Mouse (Mus musculus): ENCODE data around the gene Ell2.
A peak's percentile ranks its signal among the peaks of the same experiment; 100 is the strongest.
"Not testable (repeated sequence)": the region's sequence is repeated elsewhere in the genome, so short reads cannot be mapped to it uniquely, and the experiment has no call there.

The Ell2 gene

DNA sequence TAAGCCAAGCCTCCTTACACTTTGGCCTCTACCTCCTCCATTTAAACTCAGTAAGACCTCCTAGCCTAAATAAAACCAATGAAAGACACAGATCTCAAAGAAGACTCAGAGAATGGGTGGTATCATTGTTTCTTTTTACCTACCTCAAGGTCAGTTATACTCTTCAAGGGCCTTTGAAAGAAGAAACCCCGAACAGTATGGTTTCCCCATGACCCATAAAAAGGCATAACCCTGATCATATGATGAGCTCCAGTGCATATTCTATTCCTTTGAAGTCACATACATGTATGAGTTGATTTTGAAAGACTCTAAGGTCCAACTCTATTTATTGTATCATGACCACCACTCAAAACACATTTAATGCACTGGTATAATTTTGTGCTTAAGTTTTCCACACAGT, at the start of gene Ell2:
TSS of gene Ell2 (plus strand) at position 301 of the 400 bp plus-strand sequence.
- DNase-seq: no peak

DNA sequence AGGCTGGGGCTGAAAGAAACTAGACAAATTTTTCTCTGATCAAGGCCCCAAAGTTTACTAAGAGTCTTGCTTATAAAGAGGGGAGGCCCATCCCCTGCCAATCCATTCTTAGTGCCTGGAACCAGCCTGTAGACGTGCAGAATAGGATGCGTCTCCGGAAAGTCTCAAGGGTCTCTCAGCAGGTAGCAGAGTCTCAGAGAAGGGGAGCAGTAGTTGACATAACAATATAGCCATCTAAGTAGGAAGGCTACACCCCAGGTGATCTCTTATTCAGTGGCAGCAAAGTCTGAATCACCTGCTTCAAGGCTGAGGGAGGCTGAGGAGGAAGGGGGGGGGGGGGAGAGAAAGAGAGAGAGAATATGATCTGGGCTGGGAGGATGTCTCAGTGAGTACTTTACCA, 21.1 kb upstream of the Ell2 start:
- DNase-seq: no peak

DNA sequence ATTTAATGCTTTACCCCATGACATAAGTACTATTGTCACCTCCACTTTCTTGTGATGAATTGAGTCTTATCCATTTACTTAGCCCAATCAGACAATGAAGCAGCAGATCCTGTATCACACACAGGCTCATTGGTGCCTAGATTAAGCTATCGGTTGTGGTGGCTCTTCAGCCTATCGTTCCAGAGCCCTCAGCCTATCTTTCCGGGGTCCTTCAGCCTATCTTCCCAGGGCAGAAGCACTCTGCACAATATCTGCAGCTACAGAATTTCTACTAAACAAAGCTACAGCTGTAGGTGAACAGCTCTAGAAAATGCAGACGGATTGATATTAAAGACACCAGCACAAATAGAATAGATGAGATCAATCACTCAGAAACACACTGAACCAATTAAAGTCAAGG, 19.6 kb upstream of the Ell2 start:
- no peak for DNase-seq

DNA sequence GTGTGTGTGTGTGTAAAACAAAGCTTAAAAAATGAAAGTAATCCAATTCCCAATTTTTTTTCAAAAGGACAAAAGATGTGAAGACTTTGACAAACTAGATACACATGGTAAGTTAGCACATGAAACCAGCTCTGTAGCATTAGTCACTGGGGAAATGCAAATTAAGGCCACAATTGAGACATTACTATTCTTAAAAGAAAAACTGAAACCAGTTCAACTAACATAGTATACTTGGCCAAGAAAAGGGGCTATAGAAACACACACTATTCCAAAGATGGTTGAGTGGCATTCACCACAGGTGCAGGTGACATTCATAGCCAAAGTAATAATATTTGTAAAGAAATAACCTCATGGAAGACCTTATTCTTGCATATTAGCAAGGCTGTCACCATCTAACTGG, 14.9 kb upstream of the Ell2 start:
- DNase-seq: no peak

DNA sequence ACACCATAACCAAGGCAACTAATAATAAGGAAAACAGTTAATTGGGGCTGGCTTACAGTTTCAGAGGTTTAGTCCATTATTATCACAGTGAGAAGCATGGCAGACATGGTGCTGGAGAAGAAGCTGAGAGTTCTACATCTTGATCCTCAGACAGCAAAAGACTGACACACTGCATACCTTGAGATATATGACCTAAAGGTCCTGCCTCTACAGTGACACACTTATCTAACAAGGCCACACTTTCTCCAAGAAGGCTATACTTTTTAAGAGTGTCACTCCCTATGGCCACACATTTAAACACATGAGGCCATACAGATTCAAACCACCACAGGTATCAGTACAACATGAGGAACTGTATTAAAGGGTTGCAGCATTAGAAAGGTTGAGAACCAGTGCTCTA, 13.5 kb upstream of the Ell2 start:
- no peak for DNase-seq

DNA sequence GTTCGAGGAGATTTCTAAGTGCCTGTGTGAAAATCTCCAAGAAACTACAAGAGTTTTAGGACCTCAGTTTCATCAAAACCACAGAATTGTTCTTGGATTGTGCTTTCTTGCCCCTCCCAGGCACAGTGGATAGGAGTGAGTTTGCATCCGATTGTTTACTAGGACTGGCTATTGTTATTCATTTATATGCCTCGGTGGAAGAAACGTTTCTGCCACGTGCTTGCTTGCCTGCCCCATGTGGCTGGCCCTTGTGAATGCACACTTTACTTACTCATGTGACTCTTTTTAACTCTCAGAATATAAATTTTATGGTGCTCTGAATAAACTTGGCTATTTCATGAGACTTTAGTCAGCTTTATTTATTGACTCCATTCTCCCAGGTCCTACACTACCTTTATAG, 3.7 kb upstream of the Ell2 start:
- no peak for DNase-seq

DNA sequence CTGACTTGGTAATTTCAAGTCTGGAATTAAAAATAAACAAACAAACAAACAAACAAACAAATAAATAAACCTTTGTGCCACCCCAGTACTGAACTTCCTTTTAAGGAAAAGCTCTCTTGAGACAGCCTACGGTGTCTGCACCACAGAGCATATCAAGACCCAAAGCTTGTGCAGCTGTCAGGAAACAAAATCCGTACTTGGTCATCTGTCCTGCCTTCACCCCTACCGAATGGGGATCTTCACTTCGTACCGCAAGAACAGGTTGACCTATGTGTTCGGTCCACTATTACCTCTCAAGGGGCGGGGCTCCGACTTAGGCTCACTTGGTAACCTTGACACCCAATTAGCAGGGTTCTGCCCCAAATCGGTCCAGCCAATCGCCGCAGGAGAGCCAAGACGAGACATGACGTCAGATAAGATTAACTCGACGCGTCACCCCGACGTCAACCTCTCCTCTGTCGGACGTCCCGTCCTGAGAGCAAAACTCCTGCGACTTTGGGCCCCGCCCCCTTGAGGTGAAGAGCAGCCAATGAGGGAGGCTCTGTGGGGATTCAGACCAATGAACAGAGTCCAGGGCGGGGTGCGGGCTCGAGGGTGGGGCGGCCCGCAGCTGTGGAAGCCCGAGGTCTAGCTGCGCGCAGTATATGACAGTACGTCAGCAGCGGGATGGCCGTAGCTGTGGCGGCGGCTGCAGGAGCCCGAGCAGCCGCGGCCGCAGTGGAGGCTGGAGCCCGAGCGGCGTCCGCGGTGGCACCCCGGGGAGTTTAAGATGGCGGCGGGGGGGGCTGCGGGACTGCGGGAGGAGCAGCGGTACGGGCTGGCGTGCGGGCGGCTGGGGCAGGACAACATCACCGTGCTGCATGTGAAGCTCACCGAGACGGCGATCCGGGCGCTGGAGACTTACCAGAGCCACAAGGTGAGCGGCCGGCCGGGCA, 592 bp downstream of the Ell2 start:
- DNase-seq: peak; percentile 95

DNA sequence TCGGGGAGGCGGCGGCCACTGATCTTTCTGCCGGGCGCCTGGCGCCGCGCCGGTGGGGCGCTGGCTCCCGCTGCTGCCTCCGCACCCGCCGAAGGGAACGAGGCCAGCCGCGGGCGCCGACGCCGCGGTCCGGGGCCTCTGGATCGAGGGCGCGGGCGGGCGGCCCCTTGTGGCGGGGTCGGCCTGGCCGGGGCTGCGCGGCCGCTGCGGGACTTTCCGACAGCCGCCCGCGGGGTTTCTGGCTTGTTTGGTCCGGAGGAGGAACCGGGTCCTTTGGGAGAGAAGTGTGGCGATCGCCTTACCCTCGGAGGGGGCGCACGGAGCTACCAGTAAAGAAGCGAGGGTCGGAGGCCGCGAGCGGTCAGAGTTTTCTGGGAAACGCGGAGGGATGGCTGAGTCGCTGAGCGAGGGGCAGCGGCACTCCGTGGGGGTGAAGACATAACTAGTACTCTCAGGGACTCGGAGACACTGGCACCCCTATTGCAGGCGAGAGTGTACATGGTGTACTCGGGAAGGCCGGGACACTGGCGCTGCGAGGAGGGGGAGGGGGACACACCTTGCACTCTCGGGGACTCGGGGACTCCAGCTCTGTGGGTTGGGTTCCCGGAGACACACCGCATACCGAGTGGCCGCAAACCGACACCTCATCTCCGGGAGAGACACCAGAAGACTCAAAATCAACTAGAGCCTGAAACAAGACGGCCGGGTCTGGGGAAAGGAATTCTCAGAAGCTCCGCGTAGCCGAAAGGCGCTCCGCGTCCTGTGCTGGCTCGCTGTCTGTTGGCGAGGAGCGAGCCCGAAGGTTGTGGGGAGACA, 1.5 kb downstream of the Ell2 start:
- peak; percentile 64 for DNase-seq

DNA sequence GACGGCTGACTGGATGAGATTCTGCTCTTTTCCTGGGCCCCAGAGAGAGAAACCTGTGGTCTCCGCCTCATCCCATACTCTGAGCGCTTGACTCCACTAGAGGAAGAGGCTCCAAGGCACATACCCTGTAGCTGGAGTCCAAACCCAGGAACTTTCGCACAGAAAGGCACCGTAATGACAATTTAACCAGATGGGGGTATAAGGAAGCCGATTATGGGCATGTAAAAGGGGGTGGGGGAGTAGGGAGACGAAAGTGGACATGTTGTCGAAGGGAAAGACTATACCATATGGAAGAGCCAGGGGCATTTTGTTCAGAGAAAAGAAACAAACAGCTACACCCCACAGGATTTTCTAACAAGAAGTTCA, 2.1 kb downstream of the Ell2 start:
- DNase-seq: no peak

DNA sequence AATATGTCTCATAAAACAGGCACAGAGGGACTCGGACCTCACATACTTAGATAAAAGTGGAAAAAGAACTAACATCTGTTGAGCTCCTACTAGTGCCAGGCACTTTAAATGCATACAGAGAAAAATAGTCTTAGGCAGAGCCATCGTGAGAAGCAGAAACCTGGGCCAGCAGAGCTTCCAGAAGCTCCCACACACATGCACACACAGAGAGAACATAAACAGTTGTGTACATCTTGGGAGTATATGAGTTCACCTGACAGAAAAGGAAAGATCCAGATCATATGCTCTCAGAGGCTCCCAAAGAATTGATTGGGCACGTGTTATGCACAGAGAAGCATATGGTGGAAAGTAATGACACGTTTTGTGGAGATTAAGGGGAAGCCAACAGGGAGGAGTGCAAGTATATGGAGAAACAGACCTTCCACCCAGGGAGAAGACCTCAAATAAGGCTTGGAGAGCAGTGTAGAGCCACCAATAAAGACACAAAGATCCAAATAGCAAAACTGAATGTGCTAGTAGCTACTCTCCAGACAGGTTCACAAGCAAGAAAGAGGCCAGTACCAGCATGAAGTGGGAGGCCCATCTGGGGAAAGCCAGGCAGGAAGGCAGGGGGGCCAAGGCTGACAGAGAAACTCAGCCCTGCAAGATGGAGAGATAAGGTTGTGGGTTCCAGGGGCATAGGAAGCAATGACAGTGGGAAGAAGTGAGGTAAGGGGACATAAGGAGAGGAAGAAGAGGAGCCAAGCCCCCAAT, 2.6 kb downstream of the Ell2 start:
- DNase-seq: no peak

DNA sequence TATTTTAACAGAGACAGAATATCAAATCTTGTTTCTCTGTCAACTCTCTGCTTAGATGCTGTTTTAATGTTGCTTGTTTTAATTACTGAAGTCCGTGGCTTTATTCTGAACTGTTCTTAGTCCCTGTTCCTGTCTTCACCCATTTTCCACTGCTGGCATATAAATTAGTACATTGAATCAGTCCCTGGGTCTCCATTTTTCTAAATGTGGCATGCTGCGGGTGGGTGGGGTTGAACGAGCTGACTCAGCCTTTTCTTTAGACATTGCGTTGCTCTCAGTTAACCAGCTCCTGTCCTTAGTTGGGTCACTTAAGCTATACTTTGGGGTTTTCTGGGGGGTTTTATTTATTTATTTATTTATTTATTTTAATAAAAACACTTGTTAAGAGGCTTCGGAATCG, 3.6 kb downstream of the Ell2 start:
- DNase-seq: no peak

DNA sequence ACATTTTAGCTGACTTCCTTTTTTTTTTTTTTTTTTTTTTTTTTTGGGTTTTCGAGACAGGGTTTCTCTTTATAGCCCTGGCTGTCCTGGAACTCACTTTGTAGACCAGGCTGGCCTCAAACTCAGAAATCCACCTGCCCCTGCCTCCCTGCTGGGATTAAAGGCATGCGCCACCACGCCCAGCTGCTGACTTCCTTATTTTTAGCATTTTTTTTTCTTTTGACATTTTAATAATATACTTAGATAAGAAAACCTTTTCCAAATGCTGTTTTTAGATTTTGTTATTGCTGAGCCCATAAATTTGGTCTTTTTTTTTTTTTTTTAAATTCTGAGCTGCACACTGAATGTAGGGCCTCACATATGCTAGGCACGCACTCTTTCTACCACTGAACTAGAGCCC, 5.0 kb downstream of the Ell2 start:
- not testable (repeated sequence) for DNase-seq

DNA sequence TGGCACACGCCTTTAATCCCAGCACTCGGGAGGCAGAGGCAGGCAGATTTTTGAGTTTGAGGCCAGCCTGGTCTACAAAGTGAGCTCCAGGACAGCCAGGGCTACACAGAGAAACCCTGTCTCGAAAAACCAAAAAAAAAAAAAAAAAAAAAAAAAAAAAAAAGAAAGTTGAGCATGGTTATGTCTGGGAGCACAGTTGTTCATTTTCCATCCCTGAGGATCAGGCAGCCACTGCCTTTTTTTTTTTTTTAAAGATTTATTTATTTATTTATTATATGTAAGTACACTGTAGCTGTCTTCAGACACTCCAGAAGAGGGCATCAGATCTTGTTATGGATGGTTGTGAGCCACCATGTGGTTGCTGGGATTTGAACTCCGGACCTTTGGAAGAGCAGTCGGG, 6.0 kb downstream of the Ell2 start:
- DNase-seq: not testable (repeated sequence)

DNA sequence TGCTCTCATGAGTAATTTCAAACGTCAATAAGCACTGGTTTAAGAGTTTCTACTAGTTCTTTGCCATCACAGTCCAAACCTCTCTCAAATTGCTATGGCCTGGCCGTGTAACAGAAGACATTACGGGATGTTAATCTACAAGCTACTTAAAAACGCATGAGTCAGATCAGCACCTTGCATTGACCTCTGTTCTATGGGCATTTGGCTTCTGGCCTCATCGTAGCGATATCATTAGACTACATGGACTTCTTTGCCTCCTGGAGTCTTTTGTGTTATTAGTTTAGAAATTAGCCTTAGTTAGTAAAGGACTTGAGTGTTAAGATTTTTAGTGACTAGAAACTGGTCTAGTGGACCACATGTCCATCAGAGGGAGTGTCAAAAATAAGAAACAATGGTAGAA, 7.8 kb downstream of the Ell2 start:
- DNase-seq: no peak

DNA sequence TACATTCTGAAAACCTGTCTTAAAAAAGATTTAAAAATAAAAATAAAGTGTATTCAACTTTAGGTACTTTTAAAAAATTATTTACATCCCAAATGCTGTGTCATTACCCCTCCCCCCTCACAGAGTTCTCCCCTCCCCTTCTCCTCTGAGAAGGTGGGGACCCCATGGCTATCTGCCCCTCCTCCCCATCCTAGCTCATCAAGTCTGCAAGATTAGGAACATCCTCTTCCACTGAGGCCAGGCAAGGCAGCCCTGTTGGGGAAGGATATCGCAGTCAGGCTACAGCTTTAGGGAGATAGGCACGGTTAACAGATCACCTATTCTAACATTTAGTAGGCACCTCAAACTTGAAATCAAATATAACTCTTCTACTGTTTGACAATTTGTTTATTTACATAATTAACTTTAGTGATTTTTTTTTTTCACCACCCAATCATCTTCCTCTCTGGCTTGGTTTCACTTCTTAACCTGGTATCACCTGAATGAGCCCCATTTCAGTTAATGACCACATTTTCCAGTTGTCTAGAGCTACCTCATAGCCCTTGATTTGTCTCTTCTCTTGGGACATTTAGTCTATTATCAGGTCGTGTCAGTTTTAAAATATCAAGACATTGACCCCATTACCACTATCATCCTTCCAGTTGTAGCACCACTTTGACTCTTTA, 11.2 kb downstream of the Ell2 start:
- DNase-seq: no peak

DNA sequence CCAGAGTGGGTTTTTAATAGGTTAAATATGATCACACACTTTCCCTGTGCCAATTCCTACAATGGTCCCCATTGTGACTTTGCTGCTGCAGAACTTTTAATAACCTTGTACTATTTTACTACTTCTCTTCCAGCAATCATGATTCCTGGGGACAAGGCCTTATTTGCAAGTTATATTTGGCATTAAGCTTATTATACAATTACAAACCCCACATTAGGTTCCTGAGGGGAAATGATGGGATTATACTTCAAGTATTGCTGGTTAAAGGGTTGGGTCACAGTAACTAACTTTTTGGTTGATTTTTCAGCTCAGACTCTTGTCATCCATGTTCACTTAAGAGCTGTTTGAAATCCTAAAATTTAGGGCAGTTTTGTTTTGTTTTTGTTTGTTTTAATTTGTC, 11.8 kb downstream of the Ell2 start:
- DNase-seq: no peak

DNA sequence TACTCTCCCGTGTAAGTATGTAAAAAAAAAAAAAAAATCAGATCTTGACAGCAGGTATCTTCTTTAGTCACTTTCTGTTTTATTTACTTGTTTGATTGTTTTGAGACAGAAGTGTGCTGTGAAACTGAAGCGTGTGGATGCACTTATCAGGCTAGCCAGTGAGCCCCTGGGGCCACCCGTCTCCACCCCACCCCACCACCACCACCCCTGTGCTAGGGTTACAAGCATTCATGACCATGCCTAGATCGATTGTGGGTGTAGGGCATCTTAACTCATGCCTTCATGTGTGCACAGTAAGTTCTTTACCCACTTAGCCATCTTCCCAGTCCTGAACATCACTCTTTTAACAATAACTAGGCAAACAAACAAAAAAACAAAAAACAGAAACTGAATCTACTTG, 13.1 kb downstream of the Ell2 start:
- DNase-seq: no peak

DNA sequence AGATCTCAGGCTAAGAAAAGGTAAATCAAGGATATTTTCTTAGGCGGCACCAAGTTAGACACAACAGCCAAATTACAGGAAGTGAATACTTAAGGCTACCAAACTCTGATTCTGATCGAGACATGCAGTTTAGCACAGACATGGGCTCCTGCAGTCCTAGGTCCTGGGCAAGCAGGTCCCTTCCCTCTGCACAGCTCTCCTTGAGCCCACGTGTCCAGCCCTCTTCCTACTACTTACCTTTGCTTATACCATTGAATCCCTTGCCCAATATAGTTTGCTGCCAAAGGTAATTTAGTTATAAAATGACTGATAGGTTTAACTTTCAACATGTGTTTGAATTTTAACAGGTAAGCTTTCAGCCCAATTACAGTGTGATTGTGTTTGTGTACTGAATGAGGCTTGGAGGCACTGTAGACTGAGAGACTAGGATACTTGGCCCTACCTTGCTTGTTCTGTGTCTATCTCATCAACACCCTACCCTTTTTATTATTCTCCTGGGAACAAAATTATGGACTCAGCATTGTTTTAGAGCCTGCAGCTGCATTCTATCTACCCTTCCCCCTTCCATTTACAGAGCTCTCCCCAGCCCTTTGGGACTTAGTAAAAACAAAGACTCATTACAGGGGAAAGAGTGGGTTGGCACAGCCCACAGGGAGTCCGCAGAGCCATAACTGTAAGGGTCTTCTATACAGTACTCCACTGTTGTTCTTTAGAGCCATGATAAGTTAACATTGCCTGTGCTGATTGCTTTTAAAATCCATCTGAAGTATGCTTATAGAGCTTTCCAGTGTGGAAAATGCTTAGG, 20.2 kb downstream of the Ell2 start:
- DNase-seq: no peak

DNA sequence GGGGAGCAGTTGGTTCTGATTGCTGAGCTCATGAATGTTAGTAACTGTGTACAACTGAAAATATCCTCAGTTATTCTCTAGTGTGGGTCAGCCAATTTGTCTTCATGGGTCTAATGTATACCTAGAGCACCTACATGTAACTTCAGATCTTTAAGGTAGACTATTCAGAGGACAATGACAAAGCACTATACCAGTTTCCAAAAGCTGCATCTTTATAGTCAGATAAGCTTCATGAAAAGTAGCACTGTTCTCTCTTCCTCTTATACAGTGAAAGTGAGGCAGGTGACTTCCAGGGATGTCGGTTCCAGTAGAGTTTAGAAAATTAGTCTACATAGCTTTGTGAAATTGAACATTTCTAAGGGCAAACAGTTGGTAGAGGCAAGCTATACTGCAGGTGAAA, 21.4 kb downstream of the Ell2 start:
- DNase-seq: no peak

DNA sequence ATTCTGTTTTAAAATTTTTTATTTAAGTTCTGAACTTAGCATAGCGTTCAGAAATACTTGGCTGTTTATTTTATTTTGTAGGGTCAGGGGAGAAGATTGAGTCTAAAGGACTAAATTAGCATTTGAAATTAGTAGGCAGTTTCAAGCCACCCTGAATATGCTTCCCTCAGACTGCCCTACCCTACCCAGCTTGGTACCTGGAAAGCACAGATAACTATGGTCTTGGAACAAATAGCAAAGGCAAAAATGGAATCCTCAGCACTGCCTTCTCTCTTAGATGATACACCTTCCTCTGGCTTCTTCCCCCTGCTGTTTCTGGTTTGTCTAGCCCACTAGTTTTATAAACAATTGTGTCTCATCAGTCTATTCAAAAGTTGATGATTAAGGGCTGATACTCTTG, 23.3 kb downstream of the Ell2 start:
- DNase-seq: no peak

DNA sequence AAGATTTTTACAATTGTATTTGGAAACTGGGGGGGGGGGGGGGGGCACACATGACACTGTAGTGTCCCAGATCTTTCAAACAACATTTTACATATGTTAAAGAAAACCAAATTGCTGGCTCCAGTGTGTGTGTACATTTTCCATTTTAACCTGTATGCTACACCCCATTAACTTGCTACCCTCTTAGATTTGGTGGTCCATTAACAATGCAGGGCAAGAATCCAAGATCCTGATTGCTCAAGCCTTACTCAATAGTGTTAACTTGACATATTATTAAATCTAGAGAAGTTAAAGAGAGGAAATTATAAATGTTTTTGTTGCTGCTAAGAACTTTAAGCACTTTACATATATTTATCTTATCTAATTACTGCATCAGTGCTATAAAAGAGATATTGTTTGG, 24.2 kb downstream of the Ell2 start:
- DNase-seq: no peak

DNA sequence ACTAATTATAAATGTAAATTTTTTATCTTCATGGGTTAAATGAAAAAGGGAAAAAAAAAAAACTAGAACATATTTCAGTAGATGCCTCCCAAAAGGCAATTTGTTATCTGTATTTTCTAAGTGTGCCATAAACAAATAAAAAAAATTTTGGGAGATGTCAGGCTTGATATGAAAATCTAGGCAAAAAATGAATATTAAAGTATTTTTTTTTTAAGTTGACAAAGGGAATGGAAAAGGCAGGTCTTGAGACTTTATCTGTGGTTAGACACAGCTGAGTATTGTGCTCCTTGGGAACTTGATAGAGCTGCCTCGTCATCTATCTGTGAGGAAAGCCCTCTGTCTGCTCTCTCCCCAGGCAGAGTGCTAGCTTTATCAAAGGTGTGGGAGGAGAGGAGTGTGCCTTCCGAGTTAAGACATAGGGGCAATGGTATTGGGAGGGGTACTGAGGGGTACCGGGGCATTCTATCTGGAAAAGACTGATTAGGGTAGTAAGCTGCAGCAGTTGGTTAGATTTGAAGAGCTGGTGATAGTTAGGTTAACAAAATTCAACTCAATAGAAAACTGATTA, 27.1 kb downstream of the Ell2 start:
- DNase-seq: no peak

Measured in lung, postnatal 14 days (tissue).